In genomic region chr11:54530916-54531315, GRCm38 (mm10) we compare ENCODE assay signal across 12 mouse cellular contexts. TPM values are rescaled to one million over a fixed set of nuclear protein-coding genes. Genes with fewer than 3 reads are reported as not detected.
DNase-seq lines count a peak whose midpoint lies in the region; ATAC-seq and TF ChIP-seq lines count a peak whose summit lies in the region.
"Had no signal": no experiment of that assay in that cellular context is flagged by ENCODE, and none has a peak within 500 bp of the region (broad histone marks: within the 10 kb centered on the region; RNA-seq: fewer than 3 reads in every experiment).

No protein-coding gene starts in this region.

- no peak for TF ChIP-seq POLR2A in kidney, adult 2 months (IDR thresholded peaks at IDR 0.05; ENCODE audit: low read depth, low read length)

- no peak for TF ChIP-seq CTCF in kidney, adult 2 months (conservative IDR thresholded peaks at IDR 0.05; ENCODE audit: insufficient read depth, insufficient read length, low read depth, low read length)
- TF ChIP-seq CTCF in lung, postnatal 0 days (IDR thresholded peaks at IDR 0.05) = no peak

- no peak overlapping the region for H3K4me3 ChIP-seq in heart, embryonic 12.5 days
- no peak overlapping the region for H3K4me3 ChIP-seq in kidney, adult 2 months (ENCODE audit: insufficient read depth, low read depth, low read length)
- H3K4me3 ChIP-seq in lung, postnatal 0 days (ENCODE audit: low read depth, low read length) = no peak overlapping the region
- no peak overlapping the region for H3K4me3 ChIP-seq in stomach, embryonic 15.5 days (replicated peaks)
- H3K4me3 ChIP-seq: forebrain, embryonic 12.5 days had no signal

- intact Hi-C loops in heart, postnatal 25 days (cut with DNase I) = loop anchor here (5.0 kb wide), 1 partner anchor 224 kb away; no protein-coding TSS in a partner anchor

- H3K9ac ChIP-seq in heart, embryonic 12.5 days = no peak overlapping the region
- no peak overlapping the region for H3K9ac ChIP-seq in lung, postnatal 0 days (replicated peaks; ENCODE audit: low read depth)
- no peak overlapping the region for H3K9ac ChIP-seq in stomach, embryonic 15.5 days
- H3K9ac ChIP-seq: forebrain, embryonic 12.5 days had no signal

- no peak for TF ChIP-seq EP300 in lung, postnatal 0 days (IDR thresholded peaks at IDR 0.05)

- H3K27me3 ChIP-seq in heart, embryonic 12.5 days (replicated peaks) = no peaks in the 10 kb centered on the region
- H3K27me3 ChIP-seq in kidney, adult 2 months (replicated peaks; ENCODE audit: control insufficient read depth, insufficient read depth, low read length) = no peaks in the 10 kb centered on the region
- no peaks in the 10 kb centered on the region for H3K27me3 ChIP-seq in lung, postnatal 0 days (replicated peaks; ENCODE audit: insufficient read depth, low read length)
- no peaks in the 10 kb centered on the region for H3K27me3 ChIP-seq in stomach, embryonic 15.5 days (replicated peaks)
- H3K27me3 ChIP-seq: forebrain, embryonic 12.5 days had no signal

- WGBS in heart, embryonic 12.5 days = 81% methylated on average over 1 of the region's 1 CpGs
- WGBS in kidney, adult 2 months = 87% methylated on average over 1 of the region's 1 CpGs
- WGBS in lung, postnatal 0 days = 92% methylated on average over 1 of the region's 1 CpGs
- 92% methylated on average over 1 of the region's 1 CpGs for WGBS in stomach, embryonic 15.5 days

- no peaks in the 10 kb centered on the region for H3K36me3 ChIP-seq in heart, embryonic 12.5 days
- H3K36me3 ChIP-seq in kidney, adult 2 months (ENCODE audit: control insufficient read depth, insufficient read depth, low read length) = no peaks in the 10 kb centered on the region
- H3K36me3 ChIP-seq in lung, postnatal 0 days (ENCODE audit: insufficient read depth, low read length) = no peaks in the 10 kb centered on the region
- no peaks in the 10 kb centered on the region for H3K36me3 ChIP-seq in stomach, embryonic 15.5 days
- H3K36me3 ChIP-seq: forebrain, embryonic 12.5 days had no signal

- peak overlapping the region; percentile 85 for H3K27ac ChIP-seq in heart, embryonic 12.5 days (ENCODE audit: poor library complexity, severe bottlenecking)
- H3K27ac ChIP-seq in kidney, adult 2 months (ENCODE audit: insufficient read depth, low read depth, low read length) = peak overlapping the region; percentile 59; the same call in 1 of the 2 replicates
- H3K27ac ChIP-seq in lung, postnatal 0 days (ENCODE audit: low read length) = peak overlapping the region; percentile 55; the same call in 1 of the 2 replicates
- peak overlapping the region; percentile 11; the same call in 1 of the 2 replicates for H3K27ac ChIP-seq in stomach, embryonic 15.5 days
- H3K27ac ChIP-seq: forebrain, embryonic 12.5 days had no signal

- no peak for ATAC-seq in heart, embryonic 12.5 days (ENCODE audit: insufficient number of reproducible peaks, low FRiP score)
- no peak for ATAC-seq in lung, postnatal 0 days
- ATAC-seq in stomach, embryonic 15.5 days (ENCODE audit: insufficient read depth, low FRiP score, low read depth) = no peak

- no peak overlapping the region for H3K4me2 ChIP-seq in heart, embryonic 12.5 days
- H3K4me2 ChIP-seq in lung, postnatal 0 days (replicated peaks; ENCODE audit: low read depth, low read length) = no peak overlapping the region
- no peak overlapping the region for H3K4me2 ChIP-seq in stomach, embryonic 15.5 days
- H3K4me2 ChIP-seq: forebrain, embryonic 12.5 days had no signal

- H3K9me3 ChIP-seq in heart, embryonic 12.5 days (replicated peaks) = no peaks in the 10 kb centered on the region
- H3K9me3 ChIP-seq in lung, postnatal 0 days (ENCODE audit: low read length) = no peaks in the 10 kb centered on the region
- H3K9me3 ChIP-seq in stomach, embryonic 15.5 days = no peaks in the 10 kb centered on the region
- H3K9me3 ChIP-seq: forebrain, embryonic 12.5 days had no signal

- peaks cover 39% of the 10 kb centered on the region for H3K4me1 ChIP-seq in heart, embryonic 12.5 days (replicated peaks)
- H3K4me1 ChIP-seq in kidney, adult 2 months (ENCODE audit: control insufficient read depth, insufficient read depth, low read length) = 0 out of 2 replicates have a peak, but pooled peaks cover 10% of the 10 kb centered on the region
- H3K4me1 ChIP-seq in lung, postnatal 0 days (ENCODE audit: insufficient read depth, low read depth, low read length) = peaks cover 5% of the 10 kb centered on the region; the same call in 1 of the 2 replicates
- H3K4me1 ChIP-seq in stomach, embryonic 15.5 days = no peaks in the 10 kb centered on the region

- no peak for DNase-seq in heart, postnatal 25 days (ENCODE audit: low spot score)
- DNase-seq in kidney, adult 2 months = no peak
- DNase-seq in kidney, postnatal 36 days = no peak
- no peak for DNase-seq in lung, postnatal 0 days (ENCODE audit: low spot score)
- DNase-seq in lung, adult 18-20 months = no peak
- DNase-seq in cerebellum, postnatal 14 days = no peak
- DNase-seq: adrenal gland, adult 2 months; cerebellum, adult 18-20 months; thymus, adult 2 months had no signal

RNA-seq across cellular contexts. Expression of gene Rapgef6, which starts 8.3 kb away (rescaled TPM):
- polyA plus RNA-seq in heart, embryonic 12.5 days (2016; fragmentation: Nextera tagmentation; extraction: Ambion mirVana) = 26.3 and 26.4 TPM in 2 replicates
- 10 to 100 TPM; 15.8 to 17.9 TPM for total RNA-seq in heart, postnatal 25 days (2021)
- polyA plus RNA-seq in kidney, adult 2 months (2012; rRNA removed) = 12.1 and 15.9 TPM in 2 replicates
- 28.3 and 30.1 TPM in 2 replicates for polyA plus RNA-seq in lung, postnatal 0 days (2015; fragmentation: Nextera tagmentation; extraction: Ambion mirVana)
- polyA plus RNA-seq in stomach, embryonic 15.5 days (2015; fragmentation: Nextera tagmentation; extraction: Ambion mirVana) = 32.0 and 34.6 TPM in 2 replicates

Comparison
In these comparisons a context has a peak if more than half of its experiments do, and no peak if none do; other contexts are left out.
1. H3K27ac ChIP-seq: peak in every context shown above with its lines; median percentile 85 in heart, embryonic 12.5 days; 59 in kidney, adult 2 months; 55 in lung, postnatal 0 days; 11 in stomach, embryonic 15.5 days.